Mouse (Mus musculus) kidney, adult 9 months (tissue): ENCODE data around the gene Fat3.

Source experiments
- DNase-seq: peaks from one replicate; pipeline ENCODE4 v3.0.0; 2022

Gene Fat3

GRCm38 (mm10) chr9:15937837-15938514 lies 563.1 kb downstream of the Fat3 start:
- no peak for DNase-seq

GRCm38 (mm10) chr9:15930928-15931443 lies 570.1 kb downstream of the Fat3 start:
- DNase-seq, result no peak

- no peak for DNase-seq
These were observed 572.8 kb downstream of the Fat3 start for GRCm38 (mm10) chr9:15928331-15928730.

- no peak for DNase-seq
These were observed 573.6 kb downstream of the Fat3 start for GRCm38 (mm10) chr9:15927378-15928083.

- no peak for DNase-seq
These were observed 575.8 kb downstream of the Fat3 start for GRCm38 (mm10) chr9:15925237-15925636.

- DNase-seq, result no peak
These were observed 580.8 kb downstream of the Fat3 start for GRCm38 (mm10) chr9:15920271-15920670.

- DNase-seq, result no peak
These were observed 581.6 kb downstream of the Fat3 start for GRCm38 (mm10) chr9:15919373-15920005.

- DNase-seq, result no peak
These were observed 584.5 kb downstream of the Fat3 start for GRCm38 (mm10) chr9:15916600-15916999.

- no peak for DNase-seq
These were observed 588.4 kb downstream of the Fat3 start for GRCm38 (mm10) chr9:15912735-15913134.

- DNase-seq, result no peak
These were observed 591.5 kb downstream of the Fat3 start for GRCm38 (mm10) chr9:15909397-15910113.

GRCm38 (mm10) chr9:15903948-15904750 lies 596.9 kb downstream of the Fat3 start:
- no peak for DNase-seq

GRCm38 (mm10) chr9:15898112-15898511 lies 603.0 kb downstream of the Fat3 start:
- DNase-seq, result no peak

GRCm38 (mm10) chr9:15886756-15887155 lies 614.3 kb downstream of the Fat3 start:
- no peak for DNase-seq

- no peak for DNase-seq
These were observed 620.3 kb downstream of the Fat3 start for GRCm38 (mm10) chr9:15880754-15881153.

GRCm38 (mm10) chr9:15880160-15880603 lies 620.9 kb downstream of the Fat3 start:
- DNase-seq, result peak; percentile 60

- DNase-seq, result no peak
These were observed 626.5 kb downstream of the Fat3 start, which contains the start of gene Mtnr1b for GRCm38 (mm10) chr9:15874506-15875160. Gene Mtnr1b, minus strand, starts transcription at chr9:15874556.

- no peak for DNase-seq
These were observed 631.1 kb downstream of the Fat3 start for GRCm38 (mm10) chr9:15870013-15870412.

- DNase-seq, result no peak
These were observed 631.6 kb downstream of the Fat3 start for GRCm38 (mm10) chr9:15869456-15869855.

- no peak for DNase-seq
These were observed 634.6 kb downstream of the Fat3 start for GRCm38 (mm10) chr9:15866280-15867072.

GRCm38 (mm10) chr9:15861402-15861801 lies 639.7 kb downstream of the Fat3 start:
- no peak for DNase-seq
